Mouse (Mus musculus) common myeloid progenitor, adult 5-6 weeks (primary cell): ENCODE results near the gene Lamb3. TPM values are rescaled to one million over a fixed set of nuclear protein-coding genes. Genes with fewer than 3 reads are reported as not detected.

Source experiments
- ATAC-seq: replicated peaks from 2 replicates; pipeline ENCODE4 v1.8.0; 2016; ENCODE audit warnings: low read depth, mild to moderate bottlenecking, moderate TSS enrichment, inconsistent platforms; ENCODE audit not compliant: poor library complexity, severe bottlenecking
- total RNA-seq: library from RNA; stranded (forward); fragments of 200-1000, 187-1606 nt; gene quantifications from 2 replicates; pipeline ENCODE4 v1.2.3, GENCODE M21; 2017

Lamb3 gene
- total RNA-seq, 1 experiment from 2014 or later = 2.1 TPM

- ATAC-seq = peak; percentile 33
Measured at GRCm38 (mm10) chr1:193200640-193201382, 6.7 kb upstream of the Lamb3 start.

- peak; percentile 91 for ATAC-seq
Measured at GRCm38 (mm10) chr1:193201383-193201778, 6.1 kb upstream of the Lamb3 start, which contains the start of gene Traf3ip3. Gene Traf3ip3 (minus strand): TSS chr1:193201703.

GRCm38 (mm10) chr1:193203821-193204220 is 3.7 kb upstream of the Lamb3 start:
- no peak for ATAC-seq

- ATAC-seq = no peak
Measured at GRCm38 (mm10) chr1:193205431-193205830, 2.1 kb upstream of the Lamb3 start.

- ATAC-seq = peak; percentile 99
Measured at GRCm38 (mm10) chr1:193208178-193208577, 679 bp downstream of the Lamb3 start.

- ATAC-seq = no peak
Measured at GRCm38 (mm10) chr1:193211371-193211770, 3.9 kb downstream of the Lamb3 start.

GRCm38 (mm10) chr1:193214053-193214452 is 6.6 kb downstream of the Lamb3 start:
- no peak for ATAC-seq

- no peak for ATAC-seq
Measured at GRCm38 (mm10) chr1:193216000-193216399, 8.5 kb downstream of the Lamb3 start.

- no peak for ATAC-seq
Measured at GRCm38 (mm10) chr1:193220408-193220807, 12.9 kb downstream of the Lamb3 start.

GRCm38 (mm10) chr1:193225531-193225930 is 18.0 kb downstream of the Lamb3 start:
- no peak for ATAC-seq

GRCm38 (mm10) chr1:193226114-193226513 is 18.6 kb downstream of the Lamb3 start:
- no peak for ATAC-seq

- ATAC-seq = no peak
Measured at GRCm38 (mm10) chr1:193226724-193227522, 19.4 kb downstream of the Lamb3 start.

GRCm38 (mm10) chr1:193227537-193227936 is 20.0 kb downstream of the Lamb3 start:
- ATAC-seq = no peak

- ATAC-seq = no peak
Measured at GRCm38 (mm10) chr1:193229570-193229969, 22.1 kb downstream of the Lamb3 start.

- ATAC-seq = no peak
Measured at GRCm38 (mm10) chr1:193230531-193230930, 23.0 kb downstream of the Lamb3 start.

GRCm38 (mm10) chr1:193230935-193231334 is 23.4 kb downstream of the Lamb3 start:
- ATAC-seq = peak; percentile 93

- no peak for ATAC-seq
Measured at GRCm38 (mm10) chr1:193232732-193233131, 25.2 kb downstream of the Lamb3 start.

GRCm38 (mm10) chr1:193234130-193234645 is 26.7 kb downstream of the Lamb3 start:
- no peak for ATAC-seq

- ATAC-seq = no peak
Measured at GRCm38 (mm10) chr1:193234930-193235329, 27.4 kb downstream of the Lamb3 start.

GRCm38 (mm10) chr1:193238426-193238825 is 30.9 kb downstream of the Lamb3 start:
- no peak for ATAC-seq

GRCm38 (mm10) chr1:193241436-193241835 is 33.9 kb downstream of the Lamb3 start:
- no peak for ATAC-seq
